Mouse (Mus musculus) G1E (cell line): Measurements from ENCODE around the gene Plcd3. TPM values are rescaled to one million over a fixed set of nuclear protein-coding genes. Genes with fewer than 3 reads are reported as not detected.

Source experiments
- ATAC-seq: 2 replicates; pipeline ENCODE4 v1.8.0; 2016; ENCODE audit warnings: mild to moderate bottlenecking; ENCODE audit not compliant: insufficient number of reproducible peaks, poor library complexity, low FRiP score, severe bottlenecking; ENCODE audit errors: extremely low read depth
- DNase-seq: peaks from one replicate; pipeline ENCODE4 v3.0.0; 2012; ENCODE audit warnings: low spot score
- H3K27me3 ChIP-seq: 2 replicates; pipeline ENCODE4 v1.6.1; 2012; ENCODE audit warnings: mild to moderate bottlenecking, low read length, inconsistent platforms; ENCODE audit not compliant: insufficient read depth
- H3K36me3 ChIP-seq: replicated peaks from 2 replicates; pipeline ENCODE3; 2012; ENCODE audit warnings: mild to moderate bottlenecking, inconsistent platforms
- H3K4me1 ChIP-seq: 2 replicates; pipeline ENCODE4 v1.6.1; 2012; ENCODE audit warnings: low read depth, low read length, inconsistent platforms, mixed read lengths; ENCODE audit not compliant: insufficient read depth
- H3K4me3 ChIP-seq: 2 replicates; pipeline ENCODE4 v1.5.1; 2012; ENCODE audit warnings: low read depth, mild to moderate bottlenecking, inconsistent platforms, low read length, moderate library complexity, mixed read lengths
- H3K9me3 ChIP-seq: replicated peaks from 2 replicates; pipeline ENCODE4 v1.6.1; 2012; ENCODE audit warnings: inconsistent platforms
- CTCF ChIP-seq: IDR thresholded peaks from 2 replicates; pipeline ENCODE4 v1.5.1; 2012; ENCODE audit warnings: low read depth, low read length, inconsistent platforms, mixed read lengths
- GATA1 ChIP-seq: IDR thresholded peaks from 2 replicates; pipeline ENCODE4 v1.6.1; 2012; ENCODE audit warnings: borderline replicate concordance, low read length, inconsistent platforms, mixed read lengths
- GATA2 ChIP-seq: IDR thresholded peaks from 2 replicates; pipeline ENCODE4 v1.6.1; 2012; ENCODE audit warnings: low read depth, low read length, inconsistent platforms, borderline replicate concordance
- POLR2AphosphoS5 ChIP-seq: IDR thresholded peaks from 2 replicates; pipeline ENCODE4 v1.6.1; 2012; ENCODE audit warnings: low read depth, low read length, inconsistent platforms; ENCODE audit not compliant: insufficient replicate concordance
- TAL1 ChIP-seq: conservative IDR thresholded peaks from 2 replicates; pipeline ENCODE4 v1.6.1; 2012; ENCODE audit warnings: low read depth, low read length, inconsistent platforms, mixed read lengths
- polyA plus RNA-seq: library from polyadenylated mRNA; stranded (reverse); fragments of >175 nt; gene quantifications from 2 replicates; pipeline ENCODE4 v1.2.3, GENCODE M21; 2012
- total RNA-seq, 2 experiments: library from RNA; stranded (forward) in 1 of 2; stranded (reverse) in 1 of 2; fragments of 200-1000 nt in 1 of 2; fragments of >200 nt in 1 of 2; fragmentation: Nextera tagmentation in 1 of 2; gene quantifications; 2 replicates each; pipeline ENCODE4 v1.2.3; 2014 to 2017

Plcd3 gene
- not detected in 2 replicates for total RNA-seq (2014; fragmentation: Nextera tagmentation)
- 0.06 and 0.11 TPM in 2 replicates for total RNA-seq (2017)
- not detected in 2 replicates for polyA plus RNA-seq

GRCm38 (mm10) chr11:103101481-103101865 lies at the start of gene Plcd3, which contains the start of gene Acbd4:
TSS of gene Plcd3 (minus strand) at chr11:103101658.
TSS of gene Acbd4 (plus strand) at chr11:103101682.
- TF ChIP-seq CTCF = no peak
- TF ChIP-seq GATA2 = no peak
- TF ChIP-seq POLR2AphosphoS5 = no peak
- no peak for TF ChIP-seq GATA1
- no peak for TF ChIP-seq TAL1
- H3K36me3 ChIP-seq = peaks cover 17% of the 10 kb centered on the region
- H3K4me3 ChIP-seq = peak within 1 kb of the TSS; percentile 75; the same call in 1 of the 2 replicates
- no peak for ATAC-seq
- peaks cover 5% of the 10 kb centered on the region; the same call in 1 of the 2 replicates for H3K9me3 ChIP-seq
- DNase-seq = no peak
- peaks cover 56% of the 10 kb centered on the region for H3K27me3 ChIP-seq
- peaks cover 45% of the 10 kb centered on the region for H3K4me1 ChIP-seq

DNA sequence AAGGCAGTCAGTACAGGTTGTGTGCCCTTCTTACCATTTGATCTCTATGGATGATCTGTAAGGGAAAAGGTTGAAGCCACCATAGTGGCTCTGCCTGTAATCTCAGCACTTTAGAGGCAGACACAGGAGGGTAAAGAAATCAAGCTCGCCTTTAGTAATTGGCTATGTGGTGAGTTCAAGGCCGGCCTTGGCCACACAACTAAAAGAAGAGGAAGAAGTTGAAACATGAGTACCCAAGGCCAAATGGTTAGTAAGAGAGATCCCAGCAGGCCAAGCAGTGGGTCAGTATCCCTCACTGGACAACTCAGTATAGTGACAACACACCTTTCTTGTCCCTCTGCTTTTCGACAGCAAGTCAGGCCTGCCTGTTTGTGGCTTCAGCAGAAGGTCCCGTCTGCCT lies 48.3 kb upstream of the Plcd3 start:
- H3K36me3 ChIP-seq = no peaks in the 10 kb centered on the region
- no peaks in the 10 kb centered on the region for H3K9me3 ChIP-seq
- H3K4me3 ChIP-seq = no peak overlapping the region
- DNase-seq (no peak), ATAC-seq (no peak)
- peaks cover 23% of the 10 kb centered on the region for H3K27me3 ChIP-seq
- H3K4me1 ChIP-seq = peaks cover 10% of the 10 kb centered on the region
- TF ChIP-seq CTCF (no peak), GATA1 (no peak), POLR2AphosphoS5 (no peak), TAL1 (no peak), GATA2 (no peak)

GRCm38 (mm10) chr11:103147766-103148165 lies 46.3 kb upstream of the Plcd3 start:
- no peak for DNase-seq
- Histone ChIP-seq H3K4me3 (no peak overlapping the region), H3K27me3 (peaks cover 29% of the 10 kb centered on the region), H3K36me3 (no peaks in the 10 kb centered on the region), H3K4me1 (peaks cover 23% of the 10 kb centered on the region), H3K9me3 (no peaks in the 10 kb centered on the region)
- TF ChIP-seq GATA1 (no peak), POLR2AphosphoS5 (no peak), TAL1 (no peak), GATA2 (no peak), CTCF (no peak)
- no peak for ATAC-seq

GRCm38 (mm10) chr11:103146386-103146785 lies 44.9 kb upstream of the Plcd3 start:
- Histone ChIP-seq H3K27me3 (peaks cover 33% of the 10 kb centered on the region), H3K9me3 (no peaks in the 10 kb centered on the region), H3K36me3 (peaks cover 3% of the 10 kb centered on the region), H3K4me3 (no peak overlapping the region), H3K4me1 (peaks cover 35% of the 10 kb centered on the region)
- no peak for ATAC-seq
- TF ChIP-seq POLR2AphosphoS5 (no peak), CTCF (no peak), GATA2 (no peak), TAL1 (no peak), GATA1 (no peak)
- DNase-seq = no peak

GRCm38 (mm10) chr11:103144309-103145285 lies 43.1 kb upstream of the Plcd3 start:
- DNase-seq (no peak), ATAC-seq (no peak)
- Histone ChIP-seq H3K36me3 (peaks cover 20% of the 10 kb centered on the region), H3K27me3 (peaks cover 29% of the 10 kb centered on the region), H3K4me3 (no peak overlapping the region), H3K4me1 (peaks cover 45% of the 10 kb centered on the region), H3K9me3 (no peaks in the 10 kb centered on the region)
- no peak for TF ChIP-seq TAL1
- TF ChIP-seq GATA1 = no peak
- no peak for TF ChIP-seq GATA2
- no peak for TF ChIP-seq POLR2AphosphoS5
- no peak for TF ChIP-seq CTCF

- H3K27me3 ChIP-seq = peaks cover 32% of the 10 kb centered on the region
- ATAC-seq (no peak), DNase-seq (no peak)
- H3K4me3 ChIP-seq = no peak overlapping the region
- H3K36me3 ChIP-seq = peaks cover 37% of the 10 kb centered on the region
- H3K9me3 ChIP-seq = no peaks in the 10 kb centered on the region
- TF ChIP-seq CTCF = no peak
- TF ChIP-seq GATA2 = no peak
- TF ChIP-seq GATA1 = no peak
- TF ChIP-seq POLR2AphosphoS5 = no peak
- no peak for TF ChIP-seq TAL1
- peaks cover 51% of the 10 kb centered on the region for H3K4me1 ChIP-seq
Measured at GRCm38 (mm10) chr11:103142441-103143182, 41.2 kb upstream of the Plcd3 start.
